Mouse (Mus musculus) heart, adult 2 months (tissue): Measurements from ENCODE around the gene Hspa14. TPM values are rescaled to one million over a fixed set of nuclear protein-coding genes. Genes with fewer than 3 reads are reported as not detected.

Experiments
- DNase-seq, 2 experiments: peaks; one replicate each; pipeline ENCODE4 v3.0.0; 2021
- H3K27ac ChIP-seq: fragments of 200-600 bp; 2 replicates; pipeline ENCODE4 v1.8.1; 2022
- H3K27me3 ChIP-seq: fragments of 200-500 bp; 2 replicates; pipeline ENCODE4 v1.6.1; 2012; ENCODE audit warnings: mild to moderate bottlenecking, low read length, inconsistent platforms, mixed read lengths; ENCODE audit not compliant: control insufficient read depth, insufficient read depth
- H3K36me3 ChIP-seq: fragments of 200-500 bp; 2 replicates; pipeline ENCODE4 v1.6.1; 2012; ENCODE audit warnings: low read length, inconsistent platforms; ENCODE audit not compliant: control insufficient read depth, insufficient read depth
- H3K4me1 ChIP-seq: fragments of 200-500 bp; 2 replicates; pipeline ENCODE4 v1.6.1; 2011; ENCODE audit warnings: low read length; ENCODE audit not compliant: control insufficient read depth, insufficient read depth
- H3K4me3 ChIP-seq: fragments of 200-600 bp; 2 replicates; pipeline ENCODE4 v1.8.1; 2022
- H3K79me2 ChIP-seq: fragments of 200-500 bp; replicated peaks from 2 replicates; pipeline ENCODE4 v1.6.1; 2012; ENCODE audit warnings: mild to moderate bottlenecking, inconsistent platforms, low read length, moderate library complexity, mixed read lengths; ENCODE audit not compliant: control insufficient read depth, insufficient read depth
- H3K9ac ChIP-seq: fragments of 200-500 bp; 2 replicates; pipeline ENCODE4 v1.6.1; 2012; ENCODE audit warnings: low read depth, mild to moderate bottlenecking, control low read depth, inconsistent platforms, low read length, mixed read lengths
- CTCF ChIP-seq: fragments of 200-600 bp; IDR thresholded peaks from 2 replicates; pipeline ENCODE4 v1.8.1; 2022; ENCODE audit warnings: antibody characterized with exemption, mild to moderate bottlenecking, moderate library complexity
- EP300 ChIP-seq: fragments of 200-500 bp; IDR thresholded peaks from 2 replicates; pipeline ENCODE4 v1.6.1; 2011; ENCODE audit warnings: low read depth, low read length, control low read depth; ENCODE audit not compliant: insufficient read depth
- POLR2A ChIP-seq: fragments of 200-500 bp; IDR thresholded peaks from 2 replicates; pipeline ENCODE4 v1.6.1; 2011; ENCODE audit warnings: mild to moderate bottlenecking, low read depth, low read length, control low read depth; ENCODE audit not compliant: insufficient read depth
- WGBS: fragments of 180-500 bp; shearing (Covaris S2); methylation state at CpG from one replicate; pipeline ENCODE4 v1.1.7; 2018; 5-methylcytosine and 5-hydroxymethylcytosine counted together
- intact Hi-C: fragments of 180-260 bp; cut with DNase I; formaldehyde crosslinking; loops from one replicate; pipeline ENCODE4 v1.15.1; 2025
- polyA plus RNA-seq: library from polyadenylated mRNA; depleted of rRNA; stranded (reverse); fragments of >200 nt; gene quantifications from 2 replicates; pipeline ENCODE4 v1.2.3, GENCODE M21; 2012
- total RNA-seq, 2 experiments: library from RNA; stranded (reverse); gene quantifications; 2 replicates each; pipeline ENCODE4 v1.2.3; 2021

Gene Hspa14
- total and polyA plus RNA-seq, 3 experiments, result 16.9 to 22.7 (median 21.5) TPM

- Histone ChIP-seq H3K9ac (no peak overlapping the region), H3K27ac (no peak overlapping the region), H3K79me2 (no peaks in the 10 kb centered on the region), H3K36me3 (no peaks in the 10 kb centered on the region), H3K27me3 (no peaks in the 10 kb centered on the region), H3K4me3 (no peak overlapping the region), H3K4me1 (no peaks in the 10 kb centered on the region)
- TF ChIP-seq CTCF (no peak), EP300 (no peak), POLR2A (no peak)
- no peak for DNase-seq
- intact Hi-C loops, result no loop called here
- 80% methylated on average over 4 of the region's 4 CpGs for WGBS
These were observed 9.9 kb upstream of the Hspa14 start for GRCm38 (mm10) chr2:3522558-3522957.

- WGBS, result under 1% methylated on average over 15 of the region's 15 CpGs
- Histone ChIP-seq H3K9ac (peak overlapping the region; percentile 84), H3K36me3 (peaks cover 3% of the 10 kb centered on the region; the same call in 1 of the 2 replicates), H3K27me3 (no peaks in the 10 kb centered on the region), H3K79me2 (no peaks in the 10 kb centered on the region), H3K4me1 (peaks cover 3% of the 10 kb centered on the region; the same call in 1 of the 2 replicates), H3K4me3 (peak overlapping the region; percentile 78), H3K27ac (peak overlapping the region; percentile 81)
- DNase-seq, result no peak
- TF ChIP-seq EP300 (no peak), POLR2A (no peak), CTCF (no peak)
- intact Hi-C loops, result loop anchor here (2.0 kb wide), 1 partner anchor 37 kb away; the partner anchor contains the start of gene Suv39h2
These were observed 538 bp downstream of the Hspa14 start for GRCm38 (mm10) chr2:3512076-3512475.

- Histone ChIP-seq H3K4me1 (no peaks in the 10 kb centered on the region), H3K36me3 (no peaks in the 10 kb centered on the region; the same call in none of the 2 replicates), H3K79me2 (peaks cover 3% of the 10 kb centered on the region; the same call in 1 of the 2 replicates), H3K27ac (no peak overlapping the region), H3K27me3 (no peaks in the 10 kb centered on the region), H3K9ac (no peak overlapping the region), H3K4me3 (no peak overlapping the region)
- intact Hi-C loops, result no loop called here
- TF ChIP-seq POLR2A, result no peak
- no peak for TF ChIP-seq CTCF
- TF ChIP-seq EP300, result no peak
- 91% methylated on average over 5 of the region's 5 CpGs for WGBS
- DNase-seq, result no peak
These were observed 11.7 kb downstream of the Hspa14 start for GRCm38 (mm10) chr2:3500886-3501285.

- 93% methylated on average over 6 of the region's 6 CpGs for WGBS
- no peak for DNase-seq
- Histone ChIP-seq H3K9ac (no peak overlapping the region), H3K79me2 (peaks cover 2% of the 10 kb centered on the region; the same call in 1 of the 2 replicates), H3K27ac (no peak overlapping the region), H3K4me3 (no peak overlapping the region), H3K36me3 (no peaks in the 10 kb centered on the region; the same call in none of the 2 replicates), H3K27me3 (no peaks in the 10 kb centered on the region), H3K4me1 (no peaks in the 10 kb centered on the region)
- intact Hi-C loops, result no loop called here
- TF ChIP-seq CTCF (no peak), EP300 (no peak), POLR2A (no peak)
These were observed 13.1 kb downstream of the Hspa14 start for GRCm38 (mm10) chr2:3499543-3499942.

DNA sequence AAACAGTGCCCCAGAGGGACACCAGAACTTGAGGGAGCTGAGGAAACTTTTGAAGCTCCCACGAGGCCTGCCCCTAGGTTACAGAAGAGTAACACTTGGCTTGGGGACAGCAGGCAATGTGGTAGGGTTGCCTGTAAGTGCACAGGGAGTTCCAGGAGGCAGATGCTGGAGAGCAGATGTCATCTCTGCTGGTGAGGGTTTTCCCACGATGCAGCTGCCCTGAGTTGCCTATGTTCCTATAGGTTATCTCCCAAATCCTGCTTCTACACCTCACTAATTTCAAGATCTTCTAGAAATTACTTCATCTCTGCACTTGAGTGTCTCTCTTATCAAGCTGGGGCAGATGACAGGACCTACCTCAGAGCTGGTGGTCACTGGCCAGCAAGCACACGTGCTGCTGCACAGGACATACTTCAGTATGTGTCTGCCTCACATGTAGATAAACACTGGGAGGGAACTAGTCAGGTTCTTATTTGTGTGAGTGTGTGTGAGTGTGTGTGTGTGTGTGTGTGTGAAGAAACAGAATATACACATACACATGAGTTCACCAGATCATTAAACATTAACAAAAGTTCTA lies 18.7 kb downstream of the Hspa14 start:
- TF ChIP-seq POLR2A (no peak), EP300 (no peak), CTCF (no peak)
- no peaks in the 10 kb centered on the region; the same call in none of the 2 replicates for H3K36me3 ChIP-seq

DNA sequence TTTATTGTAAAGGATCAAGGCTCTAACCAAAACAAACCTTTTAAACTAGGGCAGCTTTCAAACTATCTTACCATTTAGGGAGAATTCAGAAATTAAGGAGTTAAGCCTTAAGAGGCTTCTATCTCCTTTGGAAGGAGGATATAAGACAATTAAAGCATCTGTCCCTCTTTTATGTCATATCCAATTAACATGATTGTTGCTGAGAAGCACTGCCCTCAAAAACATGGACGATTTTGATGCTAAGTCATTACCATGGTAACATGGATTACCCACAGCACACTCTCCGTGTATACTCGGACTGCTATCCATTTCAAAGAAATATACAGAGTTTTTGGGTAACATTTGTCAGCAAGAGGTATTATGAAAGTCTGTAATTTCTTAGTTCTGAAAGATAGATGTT lies 22.8 kb downstream of the Hspa14 start:
- TF ChIP-seq POLR2A, result no peak
- TF ChIP-seq EP300, result no peak
- H3K79me2 ChIP-seq, result no peaks in the 10 kb centered on the region
- intact Hi-C loops, result no loop called here
- no peak overlapping the region for H3K9ac ChIP-seq
- DNase-seq, result no peak
- no peak overlapping the region for H3K4me3 ChIP-seq
- H3K36me3 ChIP-seq, result no peaks in the 10 kb centered on the region; the same call in 1 of the 2 replicates
- H3K27ac ChIP-seq, result no peak overlapping the region
- 86% methylated on average over 3 of the region's 3 CpGs for WGBS
- H3K27me3 ChIP-seq, result no peaks in the 10 kb centered on the region
- H3K4me1 ChIP-seq, result no peaks in the 10 kb centered on the region

More for the DNA sequence above, 18.7 kb downstream of the Hspa14 start:
- H3K4me1 ChIP-seq, result no peaks in the 10 kb centered on the region
- no peak overlapping the region for H3K9ac ChIP-seq
- intact Hi-C loops, result no loop called here
- H3K79me2 ChIP-seq, result no peaks in the 10 kb centered on the region
- no peaks in the 10 kb centered on the region for H3K27me3 ChIP-seq
- 77% methylated on average over 3 of the region's 3 CpGs for WGBS
- H3K27ac ChIP-seq, result no peak overlapping the region
- no peak overlapping the region for H3K4me3 ChIP-seq
- no peak for DNase-seq
